Mouse (Mus musculus) right cerebral cortex, postnatal 36 days (tissue): ENCODE measurements around the gene Appbp2.

Source experiments
- DNase-seq, 2 experiments: peaks; one replicate each; pipeline ENCODE4 v3.0.0; 2022; ENCODE audit warnings: low spot score in 2 of 2, mixed read lengths in 1 of 2

Gene Appbp2

GRCm38 (mm10) chr11:85234990-85235841, at the start of gene Appbp2:
Gene Appbp2, minus strand, starts transcription at chr11:85235130.
- peak; percentile 82 to 88 for DNase-seq

- no peak for DNase-seq
Observed at GRCm38 (mm10) chr11:85281219-85281878, 46.4 kb upstream of the Appbp2 start.

GRCm38 (mm10) chr11:85278175-85278574, 43.2 kb upstream of the Appbp2 start:
- DNase-seq, result no peak

- DNase-seq, result no peak
Observed at GRCm38 (mm10) chr11:85277609-85278008, 42.7 kb upstream of the Appbp2 start.

- no peak for DNase-seq
Observed at GRCm38 (mm10) chr11:85275151-85275550, 40.2 kb upstream of the Appbp2 start.

- no peak for DNase-seq
Observed at GRCm38 (mm10) chr11:85273299-85273698, 38.4 kb upstream of the Appbp2 start.

- no peak for DNase-seq
Observed at GRCm38 (mm10) chr11:85270631-85271030, 35.7 kb upstream of the Appbp2 start.

- DNase-seq, result no peak
Observed at GRCm38 (mm10) chr11:85267393-85267792, 32.5 kb upstream of the Appbp2 start.

- DNase-seq, result no peak
Observed at GRCm38 (mm10) chr11:85264635-85265034, 29.7 kb upstream of the Appbp2 start.

GRCm38 (mm10) chr11:85261192-85261591, 26.3 kb upstream of the Appbp2 start:
- DNase-seq, result peak; percentile 13 to 36

GRCm38 (mm10) chr11:85258966-85259365, 24.0 kb upstream of the Appbp2 start:
- no peak for DNase-seq

- DNase-seq, result no peak
Observed at GRCm38 (mm10) chr11:85255471-85256027, 20.6 kb upstream of the Appbp2 start.

GRCm38 (mm10) chr11:85253641-85254040, 18.7 kb upstream of the Appbp2 start:
- DNase-seq, result peak in 1 of 2 experiments; percentile 7

GRCm38 (mm10) chr11:85253006-85253405, 18.1 kb upstream of the Appbp2 start:
- DNase-seq, result no peak

- DNase-seq, result no peak
Observed at GRCm38 (mm10) chr11:85251955-85252354, 17.0 kb upstream of the Appbp2 start.

GRCm38 (mm10) chr11:85250467-85250866, 15.5 kb upstream of the Appbp2 start:
- DNase-seq, result no peak

- DNase-seq, result no peak
Observed at GRCm38 (mm10) chr11:85249338-85249737, 14.4 kb upstream of the Appbp2 start.

GRCm38 (mm10) chr11:85248151-85248550, 13.2 kb upstream of the Appbp2 start:
- DNase-seq, result no peak

- no peak for DNase-seq
Observed at GRCm38 (mm10) chr11:85241226-85241625, 6.3 kb upstream of the Appbp2 start.

- DNase-seq, result no peak
Observed at GRCm38 (mm10) chr11:85240211-85240610, 5.3 kb upstream of the Appbp2 start.

- DNase-seq, result peak; percentile 80 to 83
Observed at GRCm38 (mm10) chr11:85234363-85234989, 454 bp downstream of the Appbp2 start.

GRCm38 (mm10) chr11:85233676-85234210, 1.2 kb downstream of the Appbp2 start:
- DNase-seq, result no peak
